Mouse (Mus musculus): ENCODE measurements around the gene Kcna7. TPM values are rescaled to one million over a fixed set of nuclear protein-coding genes. Genes with fewer than 3 reads are reported as not detected.
"Not testable (repeated sequence)": the region's sequence is repeated elsewhere in the genome, so short reads cannot be mapped to it uniquely, and the experiment has no call there.

Gene Kcna7
- total RNA-seq (2015; ENCODE audit: low replicate concordance) (not detected in 2 replicates), total RNA-seq (2017; ENCODE audit: low replicate concordance) (not detected in 2 replicates)

DNA sequence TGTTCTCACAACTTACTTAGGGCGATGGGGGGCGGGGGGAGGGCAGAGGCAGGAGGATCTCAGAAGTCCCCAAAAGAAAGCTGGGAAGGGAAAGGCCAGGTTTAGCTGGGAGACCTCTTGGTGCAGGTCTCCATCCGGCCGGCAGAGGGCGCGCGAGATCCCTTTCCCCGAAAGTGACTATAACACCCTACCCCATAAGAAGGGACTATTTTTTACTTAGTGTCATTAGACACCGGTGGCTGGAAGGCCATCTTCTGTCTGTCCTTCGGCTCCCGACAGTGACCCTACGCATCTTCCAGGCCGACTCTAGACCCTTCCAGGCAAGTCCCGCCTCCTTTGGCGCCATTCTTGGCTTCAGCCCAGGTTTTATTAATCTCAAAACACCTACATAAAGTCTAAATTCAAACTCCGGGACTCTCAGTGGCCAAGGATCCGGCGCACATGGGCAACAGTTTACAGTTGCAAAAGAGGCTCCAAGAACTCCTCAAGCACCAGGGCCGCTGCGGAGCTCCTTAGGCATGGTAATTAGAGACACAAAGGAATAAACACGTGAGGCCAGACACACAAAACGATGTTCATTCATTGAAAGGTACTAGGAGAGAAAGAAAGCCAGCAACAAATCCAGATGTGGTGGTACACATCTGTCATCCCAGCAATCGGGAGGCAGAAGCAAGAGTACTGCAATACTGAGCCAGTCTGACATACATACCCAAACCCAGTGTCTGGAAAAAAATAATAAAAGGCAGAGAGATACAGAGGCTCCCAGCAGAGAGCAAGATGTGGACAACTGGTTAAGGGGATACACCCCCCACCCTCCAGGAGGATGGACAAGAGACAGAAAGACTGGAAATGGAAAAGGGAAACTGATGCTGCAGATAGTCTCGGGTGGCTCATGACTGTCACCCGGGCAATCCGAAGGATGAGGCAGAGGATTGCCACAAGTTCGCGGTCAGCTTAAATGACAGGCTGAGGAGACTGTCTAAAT is at the start of gene Kcna7:
Kcna7 (plus strand) TSS at position 563 of the 985 bp plus-strand sequence.
- ATAC-seq (replicated peaks; ENCODE audit: low FRiP score, poor library complexity, severe bottlenecking): peak; percentile 80

DNA sequence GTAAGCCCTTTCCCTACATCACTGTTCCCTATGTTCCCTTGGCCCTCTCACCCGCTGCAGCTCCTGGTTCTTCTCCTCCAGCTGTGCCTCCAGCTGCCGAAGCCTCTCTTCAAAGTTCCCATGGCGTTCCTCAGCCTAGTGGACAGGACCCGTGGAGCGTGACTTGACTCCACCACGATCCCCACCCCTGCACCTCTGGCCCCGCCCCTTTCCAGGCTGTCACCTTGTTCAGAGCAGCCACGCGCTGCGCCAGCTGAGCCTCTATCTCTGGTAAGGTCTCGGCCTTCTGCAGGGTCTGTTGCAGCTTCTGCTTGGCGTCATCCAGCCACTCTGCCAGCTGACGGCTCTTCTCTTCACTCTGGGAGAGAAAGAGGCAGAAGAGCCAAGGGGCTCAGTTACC is 49.4 kb upstream of the Kcna7 start:
- ATAC-seq (replicated peaks; ENCODE audit: low FRiP score, poor library complexity, severe bottlenecking): no peak

DNA sequence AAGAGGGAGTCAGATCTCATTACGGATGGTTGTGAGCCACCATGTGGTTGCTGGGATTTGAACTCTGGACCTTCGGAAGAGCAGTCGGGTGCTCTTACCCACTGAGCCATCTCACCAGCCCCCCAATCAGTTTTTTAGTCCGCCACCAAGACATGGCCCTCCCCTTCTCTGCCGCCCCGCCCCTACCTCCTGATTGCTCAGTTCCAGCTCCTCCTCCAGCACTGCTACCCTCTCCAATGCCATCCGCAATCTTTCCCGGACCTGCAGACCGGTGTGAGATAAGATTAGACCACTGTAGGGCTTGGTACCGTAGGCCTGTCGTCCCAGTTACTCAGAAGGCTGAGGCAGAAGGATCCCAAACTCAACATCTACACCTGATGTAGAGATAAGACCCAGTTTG is 46.4 kb upstream of the Kcna7 start:
- ATAC-seq (replicated peaks; ENCODE audit: low FRiP score, poor library complexity, severe bottlenecking): not testable (repeated sequence)

DNA sequence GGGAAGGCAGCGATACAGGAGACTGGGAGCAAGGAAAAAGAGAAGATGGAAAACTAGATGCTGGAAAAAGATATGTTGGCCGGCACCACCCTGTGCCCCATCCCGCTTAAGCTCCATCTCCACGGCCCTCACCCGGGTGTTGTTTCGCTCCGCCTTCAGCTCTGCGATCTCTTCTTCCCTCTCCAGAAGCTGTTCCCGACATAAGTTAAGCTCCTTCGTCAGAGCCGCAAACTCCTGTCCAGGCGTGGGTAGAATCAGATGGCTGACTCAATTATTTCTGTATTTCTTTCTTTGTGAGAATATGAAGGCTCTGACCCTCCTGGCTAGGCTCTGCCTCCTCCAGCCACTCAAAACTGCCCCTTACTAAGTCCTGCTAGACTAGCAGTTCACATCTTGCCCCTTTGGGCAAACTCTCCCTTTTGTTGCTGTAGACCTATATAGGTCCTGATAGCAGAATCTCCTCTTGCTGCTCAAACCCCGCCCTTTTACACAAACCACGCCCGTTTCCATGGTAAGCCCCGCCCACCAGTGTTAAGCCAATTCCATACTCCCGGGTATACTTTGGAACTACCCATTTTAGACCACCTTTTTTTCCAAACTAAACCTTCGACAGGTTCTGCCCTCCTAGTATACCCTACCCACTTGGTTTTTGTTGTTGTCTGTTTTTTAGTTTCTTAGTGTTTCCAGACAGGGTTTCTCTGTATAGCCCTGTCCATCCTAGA is 44.9 kb upstream of the Kcna7 start:
- ATAC-seq (replicated peaks; ENCODE audit: low FRiP score, poor library complexity, severe bottlenecking): no peak

DNA sequence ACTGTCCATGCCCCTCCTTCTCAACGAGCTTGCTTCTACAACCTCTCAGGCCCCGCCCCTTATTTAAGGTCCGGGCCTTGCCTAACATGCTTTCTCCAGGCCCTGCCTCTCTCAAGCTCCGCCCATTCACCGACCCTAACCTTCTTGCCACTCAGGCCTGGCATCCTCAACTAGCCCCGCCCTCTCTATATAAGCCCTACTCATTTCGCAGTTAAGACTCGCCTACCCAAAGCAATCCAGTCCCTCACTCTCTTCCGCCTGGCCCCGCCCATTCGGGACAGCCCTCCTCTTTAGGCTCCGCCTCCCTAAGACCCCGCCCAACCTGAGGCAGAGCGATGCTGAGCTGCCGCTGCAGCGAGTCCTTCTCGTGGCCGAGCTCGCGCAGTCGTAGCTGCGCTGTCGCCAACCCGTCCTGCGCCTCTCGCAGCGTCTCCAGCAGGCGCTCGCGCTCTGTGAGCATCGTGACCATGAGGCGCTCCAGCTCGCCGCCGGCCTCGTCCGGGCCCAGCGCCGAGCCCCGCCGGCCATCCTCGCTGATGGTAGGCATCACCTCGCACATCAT is 44.1 kb upstream of the Kcna7 start:
- ATAC-seq (replicated peaks; ENCODE audit: low FRiP score, poor library complexity, severe bottlenecking): no peak

DNA sequence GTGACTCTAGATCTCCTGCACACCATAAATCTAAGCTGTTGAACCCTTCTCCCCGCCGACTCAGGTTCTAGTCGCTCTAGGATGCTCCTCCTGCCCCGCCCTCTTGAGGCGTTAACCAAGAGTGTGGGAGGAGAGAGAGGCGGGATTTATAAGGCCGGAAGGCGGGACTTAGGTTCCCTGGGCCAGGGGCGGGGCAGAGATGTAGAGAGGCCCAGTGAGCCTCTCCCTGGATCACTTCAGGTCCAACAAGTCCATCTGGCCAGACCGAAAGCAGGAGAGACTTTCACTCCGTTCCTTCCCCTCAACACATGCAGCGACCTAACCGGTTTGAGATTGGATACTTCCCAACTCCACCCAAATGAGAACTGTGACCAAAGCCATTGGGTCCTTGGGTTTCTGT is 42.7 kb upstream of the Kcna7 start:
- no peak for ATAC-seq (replicated peaks; ENCODE audit: low FRiP score, poor library complexity, severe bottlenecking)

DNA sequence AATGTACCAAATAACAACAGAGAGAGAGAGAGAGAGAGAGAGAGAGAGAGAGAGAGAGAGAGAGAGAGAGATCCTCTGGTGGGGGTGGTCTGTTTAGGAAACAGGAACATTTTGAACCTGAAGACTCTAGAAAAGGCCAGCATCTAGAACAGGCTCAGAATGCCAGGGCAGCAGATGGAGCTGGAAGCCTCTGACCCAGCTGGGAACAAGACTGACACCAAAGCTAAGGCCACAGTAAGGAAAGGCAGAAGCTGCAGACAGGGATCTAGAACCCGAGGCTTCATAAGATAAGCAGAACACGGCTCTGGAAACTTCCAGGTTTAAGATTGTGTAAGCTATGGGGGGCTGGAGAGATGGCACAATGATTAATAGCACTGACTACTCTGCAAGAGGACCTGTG is 41.5 kb upstream of the Kcna7 start:
- ATAC-seq (replicated peaks; ENCODE audit: low FRiP score, poor library complexity, severe bottlenecking): no peak

DNA sequence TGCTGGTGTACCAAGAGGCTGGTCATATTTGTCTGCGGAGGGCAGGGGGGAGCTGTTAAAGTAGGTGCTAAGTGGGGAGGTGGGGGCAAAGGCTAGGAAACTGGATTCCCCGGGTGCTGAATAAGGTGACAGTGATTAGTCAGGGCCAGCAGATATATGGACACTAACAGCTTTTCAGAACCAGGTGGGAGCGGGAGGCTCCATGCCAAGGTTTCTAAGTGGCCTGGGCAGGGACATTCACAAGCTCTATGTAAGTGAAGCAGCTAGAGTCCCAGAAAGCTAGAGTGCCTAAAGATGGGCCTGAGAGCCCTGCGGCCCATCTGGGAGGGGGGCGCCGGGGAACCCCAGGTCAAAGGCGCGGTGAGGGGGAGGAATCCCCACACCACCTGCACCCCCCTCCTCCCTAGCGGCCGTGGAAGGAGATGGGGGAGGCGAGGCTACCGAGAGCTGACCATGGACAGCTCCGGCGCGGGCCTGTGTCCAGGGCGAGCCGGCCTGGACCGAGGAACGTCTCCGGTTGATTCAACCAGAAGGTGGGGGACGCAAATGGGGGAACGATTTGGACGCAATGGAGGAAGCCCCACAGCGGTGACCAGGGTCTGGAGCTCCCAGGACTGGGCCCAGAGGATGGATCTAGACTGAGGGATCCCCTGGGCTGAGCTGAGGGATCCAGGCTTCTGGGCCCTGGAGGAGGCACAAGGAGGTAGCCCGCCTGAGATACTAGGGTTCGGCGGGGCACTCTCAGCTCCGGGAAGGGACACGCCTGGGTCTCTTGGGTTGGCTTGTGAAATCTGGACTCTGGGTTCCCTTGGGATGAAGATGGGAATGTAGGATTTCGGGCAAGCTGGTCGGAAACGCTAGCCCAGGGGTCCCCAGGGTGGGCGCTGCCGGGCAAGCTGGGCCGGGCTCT is 39.5 kb upstream of the Kcna7 start:
- no peak for ATAC-seq (replicated peaks; ENCODE audit: low FRiP score, poor library complexity, severe bottlenecking)

DNA sequence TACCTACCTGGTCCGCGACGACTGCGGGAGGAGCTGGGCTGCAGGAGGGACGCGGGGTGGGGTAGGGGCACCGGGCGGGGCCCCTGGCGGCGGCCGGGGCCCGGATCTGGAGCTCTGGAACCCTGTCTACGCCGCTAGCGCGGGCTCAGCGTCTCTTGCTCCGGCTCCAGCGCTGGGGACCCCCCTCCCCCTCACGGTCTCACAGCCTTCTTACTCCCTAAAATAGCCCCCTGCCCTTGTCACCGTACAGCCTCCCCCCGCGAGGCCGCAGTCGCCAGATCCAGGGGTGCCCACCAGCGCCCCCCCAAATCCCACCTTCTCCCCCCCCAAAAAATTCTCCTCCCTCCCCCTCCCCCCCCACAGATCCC is 38.8 kb upstream of the Kcna7 start, which contains the start of gene Ppfia3:
Ppfia3 (minus strand) TSS at position 368 of the 368 bp plus-strand sequence.
- no peak for ATAC-seq (replicated peaks; ENCODE audit: low FRiP score, poor library complexity, severe bottlenecking)

DNA sequence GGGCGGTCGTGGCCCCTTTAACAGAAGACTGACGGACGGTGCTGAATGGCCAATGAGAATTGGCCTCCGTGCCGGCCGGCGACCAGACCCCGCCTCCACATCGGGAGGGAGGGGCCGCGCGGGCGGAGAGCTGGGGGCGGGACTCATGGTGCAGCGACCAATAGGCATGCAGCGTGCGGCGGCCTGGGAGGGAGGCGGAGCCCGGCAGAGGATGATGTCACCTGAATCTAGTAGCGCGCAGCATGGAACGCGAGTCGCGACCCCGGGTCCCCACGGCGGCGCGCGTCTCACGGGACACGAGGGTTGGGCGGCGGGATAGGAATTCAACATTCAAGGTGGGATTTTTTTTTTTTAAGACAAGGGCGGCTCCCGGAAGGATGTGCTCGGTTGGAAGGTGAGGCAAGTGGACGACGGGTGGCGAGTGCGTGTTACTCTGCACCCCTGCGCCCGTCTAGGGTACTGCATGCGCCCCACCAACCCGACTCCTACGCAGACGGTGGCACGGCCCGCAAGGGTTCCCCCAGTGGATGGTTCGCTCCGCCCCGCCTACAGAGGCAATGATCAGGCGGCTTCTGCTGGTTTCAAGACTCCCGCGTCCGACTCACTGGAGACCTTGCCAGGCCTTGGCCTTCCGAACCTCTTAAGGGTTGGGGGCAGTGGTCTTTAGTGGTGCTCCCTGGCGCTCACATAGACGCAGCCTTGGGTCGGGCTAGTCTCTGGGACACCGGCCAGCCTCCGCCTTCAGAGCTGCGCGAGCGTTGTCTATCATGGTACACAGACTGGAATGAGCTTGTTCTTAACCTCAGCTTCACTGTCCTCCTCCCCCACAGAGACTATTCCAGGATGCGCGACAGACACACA is 38.2 kb upstream of the Kcna7 start:
- peak; percentile 91 for ATAC-seq (replicated peaks; ENCODE audit: low FRiP score, poor library complexity, severe bottlenecking)

DNA sequence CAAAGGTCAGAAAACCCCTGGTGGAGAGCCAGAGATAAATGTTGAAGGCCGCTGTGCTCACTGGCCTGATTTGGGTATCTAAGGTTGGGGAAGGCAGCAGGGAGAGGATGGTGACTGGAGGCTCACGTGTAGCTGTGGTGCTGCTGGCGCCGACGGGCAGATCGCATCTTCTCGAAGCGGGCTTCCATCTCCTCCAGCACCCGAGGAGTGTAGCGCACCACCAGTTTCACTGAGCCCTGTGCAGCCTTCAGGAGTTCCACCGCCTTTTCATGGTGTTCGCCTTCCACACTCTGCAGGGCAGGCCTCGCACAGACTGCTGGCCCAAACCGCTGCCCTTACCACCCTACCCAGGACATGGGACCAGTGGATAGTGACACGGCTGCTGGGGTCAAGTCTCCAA is 37.3 kb upstream of the Kcna7 start:
- ATAC-seq (replicated peaks; ENCODE audit: low FRiP score, poor library complexity, severe bottlenecking): no peak

DNA sequence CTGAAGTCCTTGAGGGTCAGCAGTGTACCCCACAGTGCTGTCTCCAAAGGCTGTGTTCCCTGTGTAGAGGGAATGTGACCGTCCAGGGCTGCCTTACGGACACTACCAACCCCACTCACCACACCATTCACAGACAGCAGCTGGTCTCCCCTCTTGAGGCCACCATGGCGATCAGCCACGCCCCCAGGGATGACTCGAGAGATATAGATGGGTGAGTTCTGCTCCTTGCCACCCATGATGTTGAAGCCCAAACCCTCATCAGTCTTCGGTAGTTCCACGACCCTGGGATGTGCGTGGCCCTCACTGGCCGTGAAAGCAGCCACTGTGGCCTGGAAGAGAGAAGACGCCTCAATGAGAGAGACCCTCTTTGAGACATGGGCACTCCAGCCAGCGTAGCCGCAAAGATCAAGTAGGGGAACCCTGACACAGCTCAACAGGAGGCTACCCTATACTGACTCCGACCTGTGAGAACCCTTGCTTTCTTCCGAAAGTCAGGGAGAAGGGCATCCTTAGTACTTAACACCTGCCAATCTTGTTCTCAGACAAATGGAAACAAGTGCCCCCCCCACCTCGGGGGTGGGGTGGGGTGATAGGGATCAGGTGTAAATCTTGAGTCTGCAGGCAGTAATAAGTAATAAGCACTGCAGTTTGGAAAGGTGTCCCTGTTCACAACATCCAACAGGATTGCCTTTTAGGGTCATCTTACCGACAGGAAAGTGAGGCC is 36.3 kb upstream of the Kcna7 start:
- ATAC-seq (replicated peaks; ENCODE audit: low FRiP score, poor library complexity, severe bottlenecking): no peak

DNA sequence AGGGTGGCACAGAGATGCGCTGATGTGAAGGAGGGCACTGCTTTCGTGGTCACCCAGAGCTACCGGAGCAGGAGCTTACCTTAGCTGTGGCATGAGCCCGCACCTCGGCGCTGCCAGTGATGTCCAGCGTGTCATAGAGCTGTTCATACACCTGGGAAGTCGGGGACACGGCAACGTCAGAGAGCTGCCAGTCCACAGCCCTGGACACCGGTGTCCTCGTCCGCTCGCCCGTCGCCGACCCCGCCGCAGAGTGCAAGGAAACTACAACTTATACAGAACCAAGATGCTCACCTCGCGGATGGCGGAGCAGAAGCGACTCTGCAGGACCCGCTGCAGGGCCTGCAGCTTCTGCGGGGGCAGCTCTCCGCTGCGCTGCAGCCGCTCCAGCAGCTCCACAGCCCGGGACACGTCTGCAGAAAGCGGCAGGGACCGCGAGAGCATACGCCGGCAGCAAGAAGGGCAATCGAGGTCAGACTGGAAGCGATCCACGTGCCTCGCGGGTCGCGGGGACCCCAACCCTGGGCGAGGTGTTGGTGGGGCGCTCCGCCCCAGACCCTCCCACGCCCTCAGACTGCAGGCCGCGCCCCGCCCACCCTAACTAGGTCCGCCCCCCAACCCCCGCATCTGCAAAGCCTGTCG is 35.5 kb upstream of the Kcna7 start:
- no peak for ATAC-seq (replicated peaks; ENCODE audit: low FRiP score, poor library complexity, severe bottlenecking)

DNA sequence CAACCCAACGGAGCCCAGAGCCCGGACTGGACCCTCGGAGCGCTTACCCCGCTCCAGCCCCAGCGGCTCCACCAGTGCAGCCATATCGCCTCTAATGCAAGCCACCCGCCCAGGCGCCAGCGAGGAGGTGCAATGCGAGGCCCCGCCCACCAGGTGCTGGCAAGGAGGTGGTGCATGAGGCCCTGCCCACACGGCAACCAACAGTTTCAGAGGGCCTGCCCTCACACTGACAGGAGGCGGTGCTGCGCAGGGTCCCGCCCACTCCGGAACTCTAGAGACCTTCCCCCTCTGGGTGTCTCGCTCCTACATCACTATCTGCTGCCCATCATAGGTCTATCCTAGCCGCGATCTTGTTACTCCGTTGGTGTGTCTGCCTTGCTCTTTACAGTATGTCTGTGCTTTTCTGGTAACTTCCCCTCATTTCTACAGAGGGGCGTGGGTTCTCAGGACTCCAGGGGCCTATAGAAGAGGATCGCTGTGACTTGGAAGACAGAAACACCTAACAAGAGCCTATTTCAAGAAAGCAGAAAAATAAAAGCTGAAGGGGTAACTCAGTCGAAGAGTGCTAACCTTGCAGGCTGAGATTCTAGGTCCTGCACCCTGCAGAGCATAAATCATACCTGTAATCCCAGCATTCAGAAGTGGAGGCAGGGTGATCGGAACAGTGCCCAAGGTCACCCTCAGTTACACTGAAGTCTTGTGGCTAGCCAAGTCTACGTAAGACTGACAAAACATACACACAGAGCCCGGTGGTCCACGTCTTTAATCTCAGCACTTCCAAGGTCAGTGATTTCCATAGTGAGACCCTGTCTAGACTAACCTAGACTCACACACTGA is 34.8 kb upstream of the Kcna7 start, which contains the start of gene Lin7b:
Lin7b (minus strand) TSS at position 109 of the 837 bp plus-strand sequence.
- peak; percentile 61 for ATAC-seq (replicated peaks; ENCODE audit: low FRiP score, poor library complexity, severe bottlenecking)

DNA sequence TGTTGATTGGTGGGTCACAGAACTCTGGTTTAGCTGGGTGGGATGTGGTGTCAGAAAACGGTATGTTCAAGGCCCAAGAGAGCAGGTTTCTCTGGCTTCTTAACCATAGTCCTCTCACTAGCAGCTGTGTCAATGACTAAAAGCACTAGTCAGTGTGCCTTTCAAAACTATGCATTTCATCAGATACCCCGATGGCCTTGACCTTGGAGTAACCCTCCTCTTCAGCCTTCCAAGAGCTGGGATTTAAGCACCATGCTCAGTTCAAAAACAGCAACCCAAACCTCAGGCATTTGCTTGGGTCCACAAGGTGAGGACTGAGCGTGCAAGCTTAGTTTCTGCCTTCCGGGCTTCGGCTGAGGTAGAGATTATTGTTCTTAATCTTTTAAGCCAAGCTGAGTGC is 33.1 kb upstream of the Kcna7 start:
- ATAC-seq (replicated peaks; ENCODE audit: low FRiP score, poor library complexity, severe bottlenecking): no peak

DNA sequence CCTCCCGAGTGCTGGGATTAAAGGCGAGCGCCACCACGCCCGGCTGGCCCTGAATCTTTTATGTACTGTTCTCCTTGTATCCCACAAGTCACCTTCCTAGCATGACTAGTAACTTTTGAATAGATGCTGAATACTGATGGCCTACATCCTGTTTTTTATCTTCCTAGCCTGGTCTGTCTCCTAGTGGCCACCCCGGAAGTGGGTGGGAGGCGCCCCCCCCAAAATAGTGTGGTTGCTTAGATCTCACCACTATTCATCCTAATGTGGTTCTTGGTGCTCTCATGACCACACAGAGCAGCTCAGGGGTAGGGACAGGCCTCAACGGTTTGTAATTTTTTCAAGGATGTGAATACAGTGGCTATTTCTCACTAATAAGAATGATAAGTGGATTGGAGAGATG is 30.8 kb upstream of the Kcna7 start:
- no peak for ATAC-seq (replicated peaks; ENCODE audit: low FRiP score, poor library complexity, severe bottlenecking)

DNA sequence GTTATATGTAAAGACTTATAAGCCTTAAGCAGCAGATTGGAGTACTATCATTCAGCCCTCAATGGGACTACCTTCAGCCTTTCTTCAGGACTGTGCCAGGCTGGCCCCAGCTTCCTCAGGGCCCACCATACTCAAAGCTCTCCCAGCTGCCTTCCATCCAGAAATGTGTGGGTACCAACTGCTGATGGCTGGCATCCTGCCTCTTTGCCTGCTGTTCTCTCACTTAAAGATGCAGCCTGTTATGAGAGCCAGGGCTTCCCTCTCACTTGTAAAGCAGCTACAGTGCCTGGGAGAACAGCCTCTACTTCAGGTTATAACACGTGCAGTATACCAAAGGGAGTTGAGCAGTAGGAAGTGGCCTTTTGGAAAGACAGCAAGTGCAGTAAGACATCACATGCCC is 29.4 kb upstream of the Kcna7 start:
- ATAC-seq (replicated peaks; ENCODE audit: low FRiP score, poor library complexity, severe bottlenecking): no peak

Measured in erythroid progenitor cell, adult 5-6 weeks (primary cell).